Mouse (Mus musculus): ENCODE measurements around the gene Myo16. TPM values are rescaled to one million over a fixed set of nuclear protein-coding genes. Genes with fewer than 3 reads are reported as not detected.

Gene Myo16
- polyA plus RNA-seq, 1 experiment from 2014 or later = 0.27 TPM

GRCm38 (mm10) chr8:10663770-10664470 lies 510.2 kb downstream of the Myo16 start:
- 24% methylated on average over 8 of the region's 8 CpGs for WGBS
- Histone ChIP-seq H3K9ac (ENCODE audit: low read depth, low read length) (no peak overlapping the region), H3K27ac (ENCODE audit: low read depth, low read length) (no peak overlapping the region), H3K36me3 (ENCODE audit: control insufficient read depth, insufficient read depth, low read length) (no peaks in the 10 kb centered on the region), H3K9me3 (ENCODE audit: control insufficient read depth, low read length) (no peaks in the 10 kb centered on the region), H3K27me3 (ENCODE audit: control insufficient read depth, insufficient read depth, low read length) (no peaks in the 10 kb centered on the region), H3K4me3 (ENCODE audit: low read length) (no peak overlapping the region), H3K4me1 (ENCODE audit: control insufficient read depth, insufficient read depth, low read length) (no peaks in the 10 kb centered on the region; the same call in 1 of the 2 replicates), H3K4me2 (replicated peaks; ENCODE audit: low read depth, low read length) (no peak overlapping the region)
- ATAC-seq (ENCODE audit: low FRiP score, low TSS enrichment) = no peak

- Histone ChIP-seq H3K27ac (ENCODE audit: low read depth, low read length) (no peak overlapping the region), H3K4me2 (replicated peaks; ENCODE audit: low read depth, low read length) (no peak overlapping the region), H3K9me3 (ENCODE audit: control insufficient read depth, low read length) (no peaks in the 10 kb centered on the region), H3K27me3 (ENCODE audit: control insufficient read depth, insufficient read depth, low read length) (no peaks in the 10 kb centered on the region), H3K9ac (ENCODE audit: low read depth, low read length) (no peak overlapping the region), H3K4me1 (ENCODE audit: control insufficient read depth, insufficient read depth, low read length) (no peaks in the 10 kb centered on the region; the same call in 1 of the 2 replicates), H3K36me3 (ENCODE audit: control insufficient read depth, insufficient read depth, low read length) (no peaks in the 10 kb centered on the region), H3K4me3 (ENCODE audit: low read length) (no peak overlapping the region)
- ATAC-seq (ENCODE audit: low FRiP score, low TSS enrichment) = peak; percentile 6; the same call in 1 of the 2 replicates
- 35% methylated on average over 13 of the region's 13 CpGs for WGBS
These were observed 511.3 kb downstream of the Myo16 start for GRCm38 (mm10) chr8:10664861-10665543.

DNA sequence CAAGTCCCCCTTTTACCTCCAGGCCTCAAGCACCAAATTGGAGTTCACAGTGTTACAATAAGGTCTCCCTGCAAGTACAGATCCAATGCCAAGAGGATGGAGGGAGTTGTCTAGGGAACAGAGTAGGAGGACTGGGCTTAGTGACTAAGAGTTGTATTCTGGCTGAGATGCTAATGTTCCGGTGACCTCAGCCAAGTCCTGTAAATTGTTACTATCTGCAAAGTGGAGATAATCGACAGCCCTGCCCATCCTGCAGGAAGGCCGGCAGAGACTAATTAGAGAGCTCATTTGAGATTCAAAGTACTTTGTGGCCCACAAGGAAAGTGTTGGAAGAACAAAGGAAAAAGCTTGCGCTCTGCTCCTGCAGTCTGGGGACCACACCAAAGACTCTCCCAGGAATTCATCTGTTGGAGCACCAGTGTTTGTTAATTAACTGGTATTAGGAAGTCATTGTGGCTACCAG lies 512.1 kb downstream of the Myo16 start:
- Histone ChIP-seq H3K9me3 (ENCODE audit: control insufficient read depth, low read length) (no peaks in the 10 kb centered on the region), H3K36me3 (ENCODE audit: control insufficient read depth, insufficient read depth, low read length) (no peaks in the 10 kb centered on the region), H3K4me2 (replicated peaks; ENCODE audit: low read depth, low read length) (no peak overlapping the region), H3K27me3 (ENCODE audit: control insufficient read depth, insufficient read depth, low read length) (no peaks in the 10 kb centered on the region), H3K4me1 (ENCODE audit: control insufficient read depth, insufficient read depth, low read length) (no peaks in the 10 kb centered on the region; the same call in 1 of the 2 replicates), H3K9ac (ENCODE audit: low read depth, low read length) (no peak overlapping the region), H3K4me3 (ENCODE audit: low read length) (no peak overlapping the region), H3K27ac (ENCODE audit: low read depth, low read length) (no peak overlapping the region)
- WGBS = 39% methylated on average over 4 of the region's 4 CpGs
- no peak for ATAC-seq (ENCODE audit: low FRiP score, low TSS enrichment)

DNA sequence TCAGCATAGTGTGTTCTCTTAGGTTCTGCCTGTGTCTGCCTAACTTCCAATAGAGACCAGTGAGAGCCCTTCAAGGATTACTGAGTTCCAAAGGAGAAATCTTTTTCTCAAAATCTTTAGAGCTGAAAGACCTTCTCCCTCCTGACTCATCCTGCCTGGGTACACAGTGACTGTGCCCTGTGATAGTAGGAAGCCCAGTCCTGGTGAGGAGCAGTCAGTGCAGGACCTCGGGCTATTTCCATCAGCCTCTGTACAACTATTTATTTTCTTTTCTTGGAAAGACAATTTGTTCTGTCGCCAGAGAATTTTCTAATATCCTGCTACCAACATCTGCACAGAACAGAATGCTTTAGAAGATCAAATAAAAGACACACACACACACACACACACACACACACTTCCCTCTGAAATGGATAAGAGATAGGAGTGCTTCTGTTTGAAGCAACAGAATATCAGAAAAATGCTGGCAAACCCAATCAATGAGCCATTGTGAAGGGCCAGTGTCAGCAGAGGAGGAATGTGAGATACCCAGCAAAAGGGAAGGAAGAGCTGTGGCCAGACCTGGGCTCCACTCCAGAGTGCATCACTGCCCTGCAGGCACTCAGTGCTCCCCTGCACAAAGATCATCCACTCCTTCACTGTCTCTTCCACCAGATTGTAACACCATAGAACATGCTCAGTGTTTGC lies 518.3 kb downstream of the Myo16 start:
- Histone ChIP-seq H3K9me3 (ENCODE audit: control insufficient read depth, low read length) (no peaks in the 10 kb centered on the region), H3K4me2 (replicated peaks; ENCODE audit: low read depth, low read length) (no peak overlapping the region), H3K4me1 (ENCODE audit: control insufficient read depth, insufficient read depth, low read length) (no peaks in the 10 kb centered on the region), H3K4me3 (ENCODE audit: low read length) (no peak overlapping the region), H3K27me3 (ENCODE audit: control insufficient read depth, insufficient read depth, low read length) (no peaks in the 10 kb centered on the region), H3K36me3 (ENCODE audit: control insufficient read depth, insufficient read depth, low read length) (no peaks in the 10 kb centered on the region), H3K27ac (ENCODE audit: low read depth, low read length) (no peak overlapping the region), H3K9ac (ENCODE audit: low read depth, low read length) (no peak overlapping the region)
- no peak for ATAC-seq (ENCODE audit: low FRiP score, low TSS enrichment)
- WGBS = 68% methylated on average over 2 of the region's 2 CpGs

- no peak overlapping the region for H3K27ac ChIP-seq (ENCODE audit: low read depth, low read length)
- no peak for ATAC-seq (ENCODE audit: low FRiP score, low TSS enrichment)
- no peaks in the 10 kb centered on the region for H3K27me3 ChIP-seq (ENCODE audit: control insufficient read depth, insufficient read depth, low read length)
- H3K36me3 ChIP-seq (ENCODE audit: control insufficient read depth, insufficient read depth, low read length) = no peaks in the 10 kb centered on the region
- H3K9ac ChIP-seq (ENCODE audit: low read depth, low read length) = no peak overlapping the region
- H3K4me2 ChIP-seq (replicated peaks; ENCODE audit: low read depth, low read length) = no peak overlapping the region
- H3K9me3 ChIP-seq (ENCODE audit: control insufficient read depth, low read length) = no peaks in the 10 kb centered on the region
- 72% methylated on average over 9 of the region's 9 CpGs for WGBS
- H3K4me3 ChIP-seq (ENCODE audit: low read length) = no peak overlapping the region
- no peaks in the 10 kb centered on the region for H3K4me1 ChIP-seq (ENCODE audit: control insufficient read depth, insufficient read depth, low read length)
These were observed 524.2 kb downstream of the Myo16 start for GRCm38 (mm10) chr8:10677840-10678410.

- ATAC-seq (ENCODE audit: low FRiP score, low TSS enrichment) = no peak
- H3K4me2 ChIP-seq (replicated peaks; ENCODE audit: low read depth, low read length) = no peak overlapping the region
- 76% methylated on average over 7 of the region's 7 CpGs for WGBS
- H3K4me3 ChIP-seq (ENCODE audit: low read length) = no peak overlapping the region
- no peak overlapping the region for H3K27ac ChIP-seq (ENCODE audit: low read depth, low read length)
- no peaks in the 10 kb centered on the region for H3K9me3 ChIP-seq (ENCODE audit: control insufficient read depth, low read length)
- H3K9ac ChIP-seq (ENCODE audit: low read depth, low read length) = no peak overlapping the region
- no peaks in the 10 kb centered on the region for H3K27me3 ChIP-seq (ENCODE audit: control insufficient read depth, insufficient read depth, low read length)
- H3K36me3 ChIP-seq (ENCODE audit: control insufficient read depth, insufficient read depth, low read length) = no peaks in the 10 kb centered on the region
- no peaks in the 10 kb centered on the region for H3K4me1 ChIP-seq (ENCODE audit: control insufficient read depth, insufficient read depth, low read length)
These were observed 528.2 kb downstream of the Myo16 start for GRCm38 (mm10) chr8:10681926-10682325.

DNA sequence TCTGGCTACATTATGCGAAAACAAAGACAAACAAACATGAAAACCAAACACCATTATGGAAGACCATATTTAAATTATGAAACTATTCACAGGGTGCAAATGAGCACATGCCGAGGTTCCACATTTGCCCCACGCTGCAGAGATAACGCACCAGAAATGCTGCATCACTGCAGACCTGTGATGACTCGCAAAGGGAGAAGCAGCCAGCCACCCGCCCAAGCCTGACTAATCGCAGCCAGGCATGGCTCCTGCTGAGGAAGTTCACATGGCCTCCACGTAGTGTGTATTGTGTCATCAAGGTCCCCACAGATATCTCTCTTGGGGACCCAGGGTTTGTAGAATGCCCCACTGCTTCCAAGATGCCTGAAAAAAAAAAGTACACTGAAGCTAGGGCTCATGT lies 529.4 kb downstream of the Myo16 start:
- Histone ChIP-seq H3K9ac (ENCODE audit: low read depth, low read length) (no peak overlapping the region), H3K4me2 (replicated peaks; ENCODE audit: low read depth, low read length) (no peak overlapping the region), H3K4me1 (ENCODE audit: control insufficient read depth, insufficient read depth, low read length) (no peaks in the 10 kb centered on the region), H3K27me3 (ENCODE audit: control insufficient read depth, insufficient read depth, low read length) (no peaks in the 10 kb centered on the region), H3K9me3 (ENCODE audit: control insufficient read depth, low read length) (no peaks in the 10 kb centered on the region), H3K4me3 (ENCODE audit: low read length) (no peak overlapping the region), H3K36me3 (ENCODE audit: control insufficient read depth, insufficient read depth, low read length) (no peaks in the 10 kb centered on the region), H3K27ac (ENCODE audit: low read depth, low read length) (no peak overlapping the region)
- 85% methylated on average over 8 of the region's 8 CpGs for WGBS
- ATAC-seq (ENCODE audit: low FRiP score, low TSS enrichment) = no peak

Data from kidney, embryonic 14.5 days (tissue).